In genomic region chr5:121383857-121384756, GRCm38 (mm10) we compare ENCODE assay signal across 8 mouse cellular contexts. TPM values are rescaled to one million over a fixed set of nuclear protein-coding genes. Genes with fewer than 3 reads are reported as not detected.
DNase-seq lines count a peak whose midpoint lies in the region; ATAC-seq and TF ChIP-seq lines count a peak whose summit lies in the region.

No protein-coding gene starts in this region.

- H3K4me1 ChIP-seq in embryonic facial prominence, embryonic 11.5 days (ENCODE audit: control insufficient read depth, insufficient read depth, low read length) = no peaks in the 10 kb centered on the region
- H3K4me1 ChIP-seq in hindbrain, postnatal 0 days (ENCODE audit: insufficient read depth, low read length) = peaks cover 3% of the 10 kb centered on the region
- peaks cover 13% of the 10 kb centered on the region for H3K4me1 ChIP-seq in midbrain, embryonic 14.5 days (ENCODE audit: control insufficient read depth, insufficient read depth, low read length)

- peak overlapping the region; percentile 78 for H3K4me2 ChIP-seq in embryonic facial prominence, embryonic 11.5 days (ENCODE audit: low read depth, low read length)
- peak overlapping the region; percentile 64 for H3K4me2 ChIP-seq in hindbrain, postnatal 0 days (ENCODE audit: low read depth, low read length)
- peak overlapping the region; percentile 66 for H3K4me2 ChIP-seq in midbrain, embryonic 14.5 days (ENCODE audit: low read length)

- no peaks in the 10 kb centered on the region for H3K9me3 ChIP-seq in embryonic facial prominence, embryonic 11.5 days (replicated peaks; ENCODE audit: control insufficient read depth, low read length)
- no peaks in the 10 kb centered on the region for H3K9me3 ChIP-seq in hindbrain, postnatal 0 days (ENCODE audit: low read length)
- H3K9me3 ChIP-seq in midbrain, embryonic 14.5 days (ENCODE audit: control insufficient read depth, low read length) = no peaks in the 10 kb centered on the region

- no peaks in the 10 kb centered on the region for H3K27me3 ChIP-seq in embryonic facial prominence, embryonic 11.5 days (ENCODE audit: control insufficient read depth, insufficient read depth, low read length)
- H3K27me3 ChIP-seq in hindbrain, postnatal 0 days (ENCODE audit: insufficient read depth, low read length) = no peaks in the 10 kb centered on the region
- H3K27me3 ChIP-seq in midbrain, embryonic 14.5 days (ENCODE audit: control insufficient read depth, insufficient read depth, low read length) = no peaks in the 10 kb centered on the region

- H3K36me3 ChIP-seq in embryonic facial prominence, embryonic 11.5 days (replicated peaks; ENCODE audit: control insufficient read depth, insufficient read depth, low read depth, low read length) = peaks cover 6% of the 10 kb centered on the region
- peaks cover 17% of the 10 kb centered on the region; the same call in 1 of the 2 replicates for H3K36me3 ChIP-seq in hindbrain, postnatal 0 days (ENCODE audit: insufficient read depth, low read length)
- H3K36me3 ChIP-seq in midbrain, embryonic 14.5 days (ENCODE audit: control insufficient read depth, insufficient read depth, low read length) = peaks cover 22% of the 10 kb centered on the region

- peak overlapping the region; percentile 76 for H3K4me3 ChIP-seq in embryonic facial prominence, embryonic 11.5 days (ENCODE audit: low read depth, low read length)
- H3K4me3 ChIP-seq in hindbrain, postnatal 0 days (ENCODE audit: low read length) = peak overlapping the region; percentile 75
- H3K4me3 ChIP-seq in midbrain, embryonic 14.5 days (replicated peaks; ENCODE audit: low read depth, low read length) = peak overlapping the region; percentile 65

- H3K9ac ChIP-seq in embryonic facial prominence, embryonic 11.5 days (replicated peaks; ENCODE audit: low read length) = peak overlapping the region; percentile 83
- peak overlapping the region; percentile 88 for H3K9ac ChIP-seq in hindbrain, postnatal 0 days (replicated peaks; ENCODE audit: low read length)
- H3K9ac ChIP-seq in midbrain, embryonic 14.5 days (replicated peaks; ENCODE audit: low read length) = peak overlapping the region; percentile 67

- DNase-seq in layer of hippocampus, adult 9-11 months = peak; percentile 42
- no peak for DNase-seq in layer of hippocampus, postnatal 25 days (ENCODE audit: extremely low spot score in 1 of 2, low spot score in 1 of 2)
- no peak for DNase-seq in embryonic facial prominence, embryonic 11.5 days (ENCODE audit: low spot score)
- DNase-seq in hindbrain, postnatal 0 days (ENCODE audit: low spot score) = peak; percentile 29
- DNase-seq in midbrain, embryonic 14.5 days = peak; percentile 29
- no peak for DNase-seq in adrenal gland, postnatal 25 days
- no peak for DNase-seq in frontal cortex, postnatal 25 days (ENCODE audit: low spot score in 2 of 2)
- DNase-seq in layer of hippocampus, adult 11-12 months (ENCODE audit: low spot score) = no peak

- no peak for ATAC-seq in embryonic facial prominence, embryonic 11.5 days (replicated peaks; ENCODE audit: insufficient number of reproducible peaks, low FRiP score, low TSS enrichment, low read depth)
- no peak for ATAC-seq in hindbrain, postnatal 0 days
- no peak for ATAC-seq in midbrain, embryonic 14.5 days (ENCODE audit: low FRiP score, low TSS enrichment)

- H3K27ac ChIP-seq in embryonic facial prominence, embryonic 11.5 days (replicated peaks; ENCODE audit: low read depth, low read length) = no peak overlapping the region
- peak overlapping the region; percentile 90 for H3K27ac ChIP-seq in hindbrain, postnatal 0 days
- 0 out of 2 replicates have a peak overlapping the region, but pooled peaks have one; percentile 86 for H3K27ac ChIP-seq in midbrain, embryonic 14.5 days (replicated peaks; ENCODE audit: low read depth, low read length)

- TF ChIP-seq CTCF in hindbrain, postnatal 0 days (IDR thresholded peaks at IDR 0.05; ENCODE audit: low read depth) = no peak

- 62% methylated on average over 10 of the region's 10 CpGs for WGBS in embryonic facial prominence, embryonic 11.5 days
- 37% methylated on average over 10 of the region's 10 CpGs for WGBS in hindbrain, postnatal 0 days
- WGBS in midbrain, embryonic 14.5 days = 60% methylated on average over 10 of the region's 10 CpGs

RNA-seq across cellular contexts. Expression of gene Trafd1, which starts 1.3 kb away (rescaled TPM):
- 10 to 100 TPM; 66.3 to 78.9 TPM for total RNA-seq in layer of hippocampus, postnatal 25 days (2021)
- 62.1 and 69.5 TPM in 2 replicates for polyA plus RNA-seq in embryonic facial prominence, embryonic 11.5 days (2014; fragmentation: Nextera tagmentation; extraction: Ambion mirVana)
- total RNA-seq in hindbrain, postnatal 0 days (2014; rRNA removed) = 81.9 and 94.4 TPM in 2 replicates
- polyA plus RNA-seq in hindbrain, postnatal 0 days (2015; fragmentation: Nextera tagmentation; extraction: Ambion mirVana) = 107 and 108 TPM in 2 replicates
- 137 and 146 TPM in 2 replicates for polyA plus RNA-seq in midbrain, embryonic 14.5 days (2014; fragmentation: Nextera tagmentation; extraction: Ambion mirVana)
- total RNA-seq in adrenal gland, postnatal 25 days (2021) = 28.1 and 50.7 TPM in 2 replicates

RNA-seq across cellular contexts. Expression of gene Naa25, which starts 13.6 kb away (rescaled TPM):
- total RNA-seq in layer of hippocampus, postnatal 25 days (2021) = 10 to 100 TPM; 39.4 to 41.2 TPM
- polyA plus RNA-seq in embryonic facial prominence, embryonic 11.5 days (2014; fragmentation: Nextera tagmentation; extraction: Ambion mirVana) = 47.8 and 51.8 TPM in 2 replicates
- 32.9 and 33.9 TPM in 2 replicates for total RNA-seq in hindbrain, postnatal 0 days (2014; rRNA removed)
- polyA plus RNA-seq in hindbrain, postnatal 0 days (2015; fragmentation: Nextera tagmentation; extraction: Ambion mirVana) = 37.5 and 38.3 TPM in 2 replicates
- 42.9 and 60.7 TPM in 2 replicates for polyA plus RNA-seq in midbrain, embryonic 14.5 days (2014; fragmentation: Nextera tagmentation; extraction: Ambion mirVana)
- total RNA-seq in adrenal gland, postnatal 25 days (2021) = 35.2 and 38.6 TPM in 2 replicates

Comparison
In these comparisons a context has a peak if more than half of its experiments do, and no peak if none do; other contexts are left out.
1. DNase-seq: peak in layer of hippocampus, adult 9-11 months (single experiment), hindbrain, postnatal 0 days (single experiment) and midbrain, embryonic 14.5 days (single experiment); none in layer of hippocampus, postnatal 25 days (0 of 2), embryonic facial prominence, embryonic 11.5 days (single experiment), adrenal gland, postnatal 25 days (single experiment), frontal cortex, postnatal 25 days (0 of 2) and layer of hippocampus, adult 11-12 months (single experiment).
2. Peak in every context shown above with its lines, with median percentiles within 50 percentile points of each other: H3K4me2 ChIP-seq, H3K4me3 ChIP-seq and H3K9ac ChIP-seq.